Mouse (Mus musculus) kidney, adult 9 months (tissue): ENCODE results near the gene Me3.
A peak's percentile ranks its signal among the peaks of the same experiment; 100 is the strongest.

ENCODE experiments used
- DNase-seq: peaks from one replicate; pipeline ENCODE4 v3.0.0; 2022

Me3 gene

GRCm38 (mm10) chr7:89837841-89838240 is 205.6 kb downstream of the Me3 start:
- no peak for DNase-seq

GRCm38 (mm10) chr7:89839721-89840120 is 207.5 kb downstream of the Me3 start:
- DNase-seq, result no peak

- peak; percentile 91 for DNase-seq
Measured at GRCm38 (mm10) chr7:89841670-89842403, 209.6 kb downstream of the Me3 start.

GRCm38 (mm10) chr7:89842404-89842715 is 210.2 kb downstream of the Me3 start:
- DNase-seq, result no peak

GRCm38 (mm10) chr7:89843121-89843520 is 210.9 kb downstream of the Me3 start:
- DNase-seq, result no peak

- peak; percentile 53 for DNase-seq
Measured at GRCm38 (mm10) chr7:89843533-89843932, 211.3 kb downstream of the Me3 start.

- no peak for DNase-seq
Measured at GRCm38 (mm10) chr7:89845669-89846068, 213.5 kb downstream of the Me3 start.

GRCm38 (mm10) chr7:89850510-89850909 is 218.3 kb downstream of the Me3 start:
- no peak for DNase-seq

GRCm38 (mm10) chr7:89852158-89853095 is 220.2 kb downstream of the Me3 start:
- DNase-seq, result no peak

GRCm38 (mm10) chr7:89853131-89853530 is 220.9 kb downstream of the Me3 start:
- no peak for DNase-seq

- DNase-seq, result no peak
Measured at GRCm38 (mm10) chr7:89855196-89855595, 223.0 kb downstream of the Me3 start.

- no peak for DNase-seq
Measured at GRCm38 (mm10) chr7:89856440-89857217, 224.4 kb downstream of the Me3 start.

GRCm38 (mm10) chr7:89864769-89865168 is 232.6 kb downstream of the Me3 start:
- no peak for DNase-seq

- no peak for DNase-seq
Measured at GRCm38 (mm10) chr7:89867221-89867620, 235.0 kb downstream of the Me3 start.

- no peak for DNase-seq
Measured at GRCm38 (mm10) chr7:89879686-89880085, 247.5 kb downstream of the Me3 start.

GRCm38 (mm10) chr7:89884551-89884950 is 252.4 kb downstream of the Me3 start:
- DNase-seq, result no peak

- DNase-seq, result no peak
Measured at GRCm38 (mm10) chr7:89891412-89891811, 259.2 kb downstream of the Me3 start.

GRCm38 (mm10) chr7:89891856-89892255 is 259.7 kb downstream of the Me3 start:
- peak; percentile 30 for DNase-seq

- no peak for DNase-seq
Measured at GRCm38 (mm10) chr7:89903007-89903406, 270.8 kb downstream of the Me3 start.

- no peak for DNase-seq
Measured at GRCm38 (mm10) chr7:89903442-89904343, 271.5 kb downstream of the Me3 start, which contains the start of gene Ccdc81. Ccdc81 (minus strand) TSS chr7:89903629.
